Mouse (Mus musculus): ENCODE data around the gene Zfp974.

DNA sequence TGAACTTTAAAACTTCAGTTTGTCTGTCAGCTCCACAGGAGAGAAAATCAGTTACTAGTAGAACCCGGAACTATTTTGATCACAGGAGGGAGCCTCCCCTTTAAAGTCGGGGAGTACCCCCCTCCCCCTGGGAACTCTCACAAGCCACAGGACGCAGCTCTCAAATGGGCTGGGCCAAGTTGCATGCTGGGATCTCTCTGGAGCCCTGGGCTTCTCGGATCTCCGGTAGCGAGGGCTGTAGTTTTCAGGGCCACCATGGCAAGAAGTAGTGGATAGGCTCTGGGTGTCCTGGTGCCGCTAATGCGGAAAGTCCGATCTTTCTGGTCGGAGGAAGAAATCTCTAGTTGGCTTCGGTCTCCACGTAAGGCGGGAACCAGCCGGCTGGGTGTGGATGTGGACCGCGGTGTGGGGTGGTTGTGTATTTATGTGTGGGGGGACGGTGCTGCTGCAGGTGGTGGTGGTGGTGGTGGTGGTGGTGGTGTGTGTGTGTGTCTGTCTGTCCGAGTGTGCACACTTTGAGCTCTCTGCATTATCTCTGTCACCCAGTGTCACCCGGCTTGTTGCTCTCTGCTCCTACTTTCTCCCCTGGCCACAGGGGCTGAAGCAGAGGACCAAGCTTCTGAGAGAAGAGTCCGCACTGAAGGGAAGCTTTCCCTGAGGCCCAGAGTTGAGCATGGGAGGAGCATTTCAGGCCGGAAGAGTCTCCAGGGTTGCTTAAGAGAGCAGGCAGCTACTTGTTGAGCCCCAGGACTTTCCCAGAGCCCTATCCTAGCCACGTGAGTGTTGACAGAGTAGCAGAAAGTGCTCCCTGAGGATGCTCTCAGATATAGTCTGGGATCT is 68.6 kb downstream of the Zfp974 start:
- TF ChIP-seq CTCF (IDR thresholded peaks at IDR 0.05 in 2 of 3, conservative IDR thresholded peaks at IDR 0.05 in 1 of 3; ENCODE audit: control insufficient read depth in 1 of 3, insufficient read depth in 1 of 3, low read depth in 2 of 3, low read length in 3 of 3, poor library complexity in 1 of 3, severe bottlenecking in 1 of 3), result no peak
- no peak for TF ChIP-seq ZKSCAN1 (IDR thresholded peaks at IDR 0.05; ENCODE audit: low read depth, low read length)
- TF ChIP-seq NRF1 (IDR thresholded peaks at IDR 0.05; ENCODE audit: insufficient read depth, low read depth, low read length, poor library complexity, severe bottlenecking), result 0 out of 2 replicates have a peak, but pooled peaks have one; percentile 19
- peak in 1 of 2 experiments; percentile 26; a peak in 2 of 4 replicates for TF ChIP-seq EP300 (IDR thresholded peaks at IDR 0.05; ENCODE audit: low read depth in 1 of 2, low read length in 2 of 2)
- TF ChIP-seq POLR2A (IDR thresholded peaks at IDR 0.05; ENCODE audit: control insufficient read depth in 1 of 2, insufficient read depth in 1 of 2, low read depth in 1 of 2, low read length in 2 of 2, poor library complexity in 1 of 2), result peak; percentile 66 to 89; a peak in 3 of 4 replicates
- TF ChIP-seq MAFK (IDR thresholded peaks at IDR 0.05; ENCODE audit: borderline replicate concordance, low read depth, low read length), result no peak
- TF ChIP-seq GATA1 (IDR thresholded peaks at IDR 0.05; ENCODE audit: low read depth, low read length), result no peak

Measured in MEL (cell line).